Mouse (Mus musculus) CH12.LX (cell line): Measurements from ENCODE around the gene Gm4303. TPM values are rescaled to one million over a fixed set of nuclear protein-coding genes. Genes with fewer than 3 reads are reported as not detected.
"Not testable (repeated sequence)": the region's sequence is repeated elsewhere in the genome, so short reads cannot be mapped to it uniquely, and the experiment has no call there.

Experiments
- DNase-seq: peaks from one replicate; pipeline ENCODE4 v3.0.0-alpha.2; 2013; ENCODE audit errors: extremely low read depth
- H3K27ac ChIP-seq: 2 replicates; pipeline ENCODE4 v1.5.1; 2012; ENCODE audit warnings: low read depth, mild to moderate bottlenecking, control low read depth, moderate library complexity; ENCODE audit not compliant: insufficient read depth
- H3K27me3 ChIP-seq: replicated peaks from 2 replicates; pipeline ENCODE3; 2012; ENCODE audit warnings: inconsistent platforms
- H3K36me3 ChIP-seq, 2 experiments: replicated peaks in 1 of 2; 2 replicates each; pipeline versions ENCODE3 to v1.6.1; 2012; ENCODE audit warnings: inconsistent platforms in 1 of 2, low read length in 1 of 2, mild to moderate bottlenecking in 1 of 2, mixed read lengths in 1 of 2, moderate library complexity in 1 of 2; ENCODE audit not compliant: control insufficient read depth in 1 of 2, insufficient read depth in 1 of 2
- H3K4me1 ChIP-seq, 2 experiments: 2 replicates each; pipeline ENCODE4 v1.6.1; 2012; ENCODE audit warnings: inconsistent platforms in 1 of 2, moderate library complexity in 1 of 2; ENCODE audit not compliant: insufficient read depth in 2 of 2, control insufficient read depth in 1 of 2
- H3K4me2 ChIP-seq: 2 replicates; pipeline ENCODE4 v1.6.1; 2012; ENCODE audit warnings: low read depth, mild to moderate bottlenecking, control low read depth; ENCODE audit not compliant: poor library complexity, insufficient read depth, severe bottlenecking
- H3K4me3 ChIP-seq, 3 experiments: fragments of 150-350 bp in 1 of 3; sonication (generic) in 1 of 3; replicated peaks in 1 of 3; 2 replicates each; pipeline versions ENCODE3 to v1.5.1; 2011 to 2012; ENCODE audit warnings: low read depth in 2 of 3, low read length in 2 of 3, mild to moderate bottlenecking in 2 of 3, moderate library complexity in 2 of 3, control low read depth in 1 of 3, improper control_type of control experiment in 1 of 3, inconsistent platforms in 1 of 3, mixed read lengths in 1 of 3; ENCODE audit not compliant: poor library complexity in 1 of 3
- H3K79me2 ChIP-seq: replicated peaks from 2 replicates; pipeline ENCODE4 v1.6.1; 2012; ENCODE audit warnings: mild to moderate bottlenecking, moderate library complexity; ENCODE audit not compliant: control insufficient read depth, poor library complexity, insufficient read depth, severe bottlenecking; ENCODE audit errors: extremely low read depth
- H3K9ac ChIP-seq: 2 replicates; pipeline ENCODE4 v1.6.1; 2012; ENCODE audit warnings: low read depth, mild to moderate bottlenecking, control low read depth, moderate library complexity; ENCODE audit not compliant: insufficient read depth
- H3K9me3 ChIP-seq: replicated peaks from 2 replicates; pipeline ENCODE3; 2012; ENCODE audit warnings: low read length, inconsistent platforms, mixed read lengths
- CTCF ChIP-seq, 2 experiments: IDR thresholded peaks in 1 of 2; conservative IDR thresholded peaks in 1 of 2; 2 replicates each; pipeline ENCODE4 v1.5.1; 2011 to 2012; ENCODE audit warnings: low read depth in 2 of 2, low read length in 2 of 2, improper control_type of control experiment in 1 of 2, inconsistent platforms in 1 of 2, mild to moderate bottlenecking in 1 of 2, moderate library complexity in 1 of 2
- ELF1 ChIP-seq: IDR thresholded peaks from 2 replicates; pipeline ENCODE4 v1.6.1; 2014; ENCODE audit warnings: low read depth, mild to moderate bottlenecking, inconsistent platforms, low read length, improper control_type of control experiment
- ETS1 ChIP-seq: conservative IDR thresholded peaks from 2 replicates; pipeline ENCODE4 v1.6.1; 2012; ENCODE audit warnings: low read depth, mild to moderate bottlenecking, inconsistent platforms, low read length, improper control_type of control experiment, moderate library complexity
- JUND ChIP-seq: conservative IDR thresholded peaks from 2 replicates; pipeline ENCODE4 v1.6.1; 2011; ENCODE audit warnings: low read depth, low read length, improper control_type of control experiment
- MAX ChIP-seq: IDR thresholded peaks from 2 replicates; pipeline ENCODE4 v1.6.1; 2011; ENCODE audit warnings: low read length, improper control_type of control experiment
- MAZ ChIP-seq: IDR thresholded peaks from 2 replicates; pipeline ENCODE4 v1.6.1; 2012; ENCODE audit warnings: low read depth, mild to moderate bottlenecking, inconsistent platforms, low read length, improper control_type of control experiment, moderate library complexity
- MXI1 ChIP-seq: IDR thresholded peaks from 2 replicates; pipeline ENCODE4 v1.6.1; 2011; ENCODE audit warnings: mild to moderate bottlenecking, low read depth, low read length, improper control_type of control experiment
- NELFE ChIP-seq: IDR thresholded peaks from 2 replicates; pipeline ENCODE4 v1.6.1; 2011; ENCODE audit warnings: low read depth, low read length, improper control_type of control experiment
- NRF1 ChIP-seq: IDR thresholded peaks from 2 replicates; pipeline ENCODE4 v1.6.1; 2014; ENCODE audit warnings: low read depth, mild to moderate bottlenecking, inconsistent platforms, low read length, improper control_type of control experiment, moderate library complexity
- UBTF ChIP-seq: IDR thresholded peaks from 2 replicates; pipeline ENCODE4 v1.6.1; 2012; ENCODE audit warnings: low read depth, mild to moderate bottlenecking, inconsistent platforms, low read length, improper control_type of control experiment, moderate library complexity
- USF2 ChIP-seq: conservative IDR thresholded peaks from 2 replicates; pipeline ENCODE4 v1.6.1; 2011; ENCODE audit warnings: low read depth, low read length, improper control_type of control experiment
- ZC3H11A ChIP-seq: IDR thresholded peaks from 2 replicates; pipeline ENCODE4 v1.6.1; 2012; ENCODE audit warnings: low read depth, mild to moderate bottlenecking, inconsistent platforms, low read length, improper control_type of control experiment
- dilution Hi-C: fragments of 300-500 bp; cut with MboI; formaldehyde crosslinking; loops from 2 replicates; pipeline ENCODE4 v1.14.3; 2020; ENCODE audit warnings: low sequenced_read_pairs; ENCODE audit not compliant: extremely low pct_unique_long_range_greater_than_20kb, extremely low pct_ligation_motif_present
- in situ Hi-C: fragments of 300-500 bp; cut with MboI; formaldehyde crosslinking; loops from 3 replicates; pipeline ENCODE4 v1.14.3; 2019; ENCODE audit warnings: low sequenced_read_pairs, low pct_ligation_motif_present, low pct_unique_long_range_greater_than_20kb, mixed read lengths
- polyA plus RNA-seq: library from polyadenylated mRNA; unstranded; fragments of >175 nt; gene quantifications from 2 replicates; pipeline ENCODE4 v1.2.1, GENCODE M21; 2012; ENCODE audit warnings: low read depth; ENCODE audit not compliant: insufficient read length
- total RNA-seq, 2 experiments: library from RNA; depleted of rRNA; stranded (reverse); fragments of 300-350 nt in 1 of 2; fragments of >200 nt in 1 of 2; gene quantifications; 2 replicates each; pipeline ENCODE4 v1.2.3; 2012 to 2014

Gm4303 gene
- total RNA-seq (2012; rRNA removed) (not detected in 2 replicates), total RNA-seq (2014; rRNA removed) (not detected in 2 replicates), polyA plus RNA-seq (not detected in 2 replicates)

- DNase-seq, H3K36me3 ChIP-seq, H3K27me3 ChIP-seq, H3K4me2 ChIP-seq, H3K4me1 ChIP-seq, H3K79me2 ChIP-seq, H3K9me3 ChIP-seq, in situ Hi-C loops, H3K9ac ChIP-seq, dilution Hi-C loops, H3K4me3 ChIP-seq, H3K27ac ChIP-seq: not testable (repeated sequence)
These were observed at the start of gene Gm4303 for GRCm38 (mm10) chr10:100345672-100346071. TSS of gene Gm4303 (plus strand) at chr10:100345972.

- no peaks in the 10 kb centered on the region for H3K36me3 ChIP-seq
- H3K4me2 ChIP-seq = no peak overlapping the region
- H3K4me1 ChIP-seq = no peaks in the 10 kb centered on the region
- DNase-seq = no peak
- H3K27me3 ChIP-seq = no peaks in the 10 kb centered on the region
- no peak overlapping the region for H3K4me3 ChIP-seq
- in situ Hi-C loops = no loop called here
- H3K79me2 ChIP-seq = no peaks in the 10 kb centered on the region
- no peak overlapping the region for H3K27ac ChIP-seq
- H3K9me3 ChIP-seq = peaks cover 14% of the 10 kb centered on the region
- dilution Hi-C loops = no loop called here
- TF ChIP-seq MAZ (no peak), CTCF (conservative IDR thresholded peaks at IDR 0.05 in 1 of 2, IDR thresholded peaks at IDR 0.05 in 1 of 2; ENCODE audit: low read depth in 2 of 2, low read length in 2 of 2) (no peak), JUND (no peak), NRF1 (no peak), ZC3H11A (no peak), USF2 (no peak), ETS1 (no peak), ELF1 (no peak), MXI1 (no peak), UBTF (no peak), MAX (no peak), NELFE (no peak)
- no peak overlapping the region for H3K9ac ChIP-seq
These were observed 49.7 kb upstream of the Gm4303 start for GRCm38 (mm10) chr10:100296105-100296504.

- in situ Hi-C loops, dilution Hi-C loops, H3K4me2 ChIP-seq, DNase-seq, H3K27me3 ChIP-seq, H3K27ac ChIP-seq, H3K4me1 ChIP-seq, H3K79me2 ChIP-seq, H3K36me3 ChIP-seq, H3K9ac ChIP-seq, H3K4me3 ChIP-seq: not testable (repeated sequence)
- H3K9me3 ChIP-seq = peaks cover 22% of the 10 kb centered on the region
These were observed 45.7 kb upstream of the Gm4303 start for GRCm38 (mm10) chr10:100300106-100300505.

- H3K27me3 ChIP-seq, H3K27ac ChIP-seq, H3K9ac ChIP-seq, dilution Hi-C loops, H3K4me2 ChIP-seq, in situ Hi-C loops, H3K4me1 ChIP-seq, H3K36me3 ChIP-seq, H3K9me3 ChIP-seq, DNase-seq, H3K4me3 ChIP-seq, H3K79me2 ChIP-seq: not testable (repeated sequence)
These were observed 10.4 kb upstream of the Gm4303 start, which contains the start of gene Gm4301 for GRCm38 (mm10) chr10:100335376-100335775. TSS of gene Gm4301 (plus strand) at chr10:100335676.

- H3K9me3 ChIP-seq, dilution Hi-C loops, H3K36me3 ChIP-seq, H3K27me3 ChIP-seq, H3K4me2 ChIP-seq, H3K9ac ChIP-seq, H3K79me2 ChIP-seq, H3K4me1 ChIP-seq, DNase-seq, in situ Hi-C loops, H3K4me3 ChIP-seq, H3K27ac ChIP-seq: not testable (repeated sequence)
These were observed 5.2 kb upstream of the Gm4303 start, which contains the start of gene Gm4302 for GRCm38 (mm10) chr10:100340536-100340935. TSS of gene Gm4302 (plus strand) at chr10:100340836.
